Mouse (Mus musculus) spleen, adult 2 months (tissue): Measurements from ENCODE around the gene Serpinh1.

Source experiments
- CTCF ChIP-seq: fragments of 200-500 bp; IDR thresholded peaks from 2 replicates; pipeline ENCODE4 v1.5.1; 2011; ENCODE audit warnings: mild to moderate bottlenecking, inconsistent platforms; ENCODE audit not compliant: insufficient read depth, insufficient read length, insufficient replicate concordance; ENCODE audit errors: extremely low read depth
- POLR2A ChIP-seq: fragments of 200-500 bp; IDR thresholded peaks from 2 replicates; pipeline ENCODE4 v1.6.1; 2011; ENCODE audit warnings: low read depth, low read length, inconsistent platforms

- TF ChIP-seq CTCF (no peak), POLR2A (no peak)
These were observed 42.3 kb upstream of the Serpinh1 start for GRCm38 (mm10) chr7:99395385-99395784.
